Mouse (Mus musculus) ovary, postnatal 36 days (tissue): ENCODE results near the gene Bco1.

Experiments
- DNase-seq: peaks from one replicate; pipeline ENCODE4 v3.0.0; 2022; ENCODE audit warnings: low spot score, mixed read lengths

Bco1 gene

DNA sequence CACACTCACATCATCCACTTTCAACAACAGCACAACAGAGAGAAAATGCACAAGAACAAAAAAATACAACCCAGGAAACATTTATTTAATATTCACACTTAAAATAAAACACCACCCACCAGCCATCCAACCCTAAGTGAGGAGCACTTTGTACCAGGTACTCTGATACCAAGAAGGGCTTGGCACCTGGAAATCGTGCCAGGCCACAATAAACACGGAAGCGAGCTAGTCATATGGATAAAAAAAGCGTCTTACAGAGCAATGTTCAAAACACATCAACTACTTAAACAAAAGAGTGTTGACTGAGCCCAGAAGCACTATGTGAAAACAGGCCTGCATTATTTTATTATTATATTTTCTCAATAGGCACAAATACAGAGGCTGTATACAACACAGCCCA lies 60.5 kb downstream of the Bco1 start:
- no peak for DNase-seq

DNA sequence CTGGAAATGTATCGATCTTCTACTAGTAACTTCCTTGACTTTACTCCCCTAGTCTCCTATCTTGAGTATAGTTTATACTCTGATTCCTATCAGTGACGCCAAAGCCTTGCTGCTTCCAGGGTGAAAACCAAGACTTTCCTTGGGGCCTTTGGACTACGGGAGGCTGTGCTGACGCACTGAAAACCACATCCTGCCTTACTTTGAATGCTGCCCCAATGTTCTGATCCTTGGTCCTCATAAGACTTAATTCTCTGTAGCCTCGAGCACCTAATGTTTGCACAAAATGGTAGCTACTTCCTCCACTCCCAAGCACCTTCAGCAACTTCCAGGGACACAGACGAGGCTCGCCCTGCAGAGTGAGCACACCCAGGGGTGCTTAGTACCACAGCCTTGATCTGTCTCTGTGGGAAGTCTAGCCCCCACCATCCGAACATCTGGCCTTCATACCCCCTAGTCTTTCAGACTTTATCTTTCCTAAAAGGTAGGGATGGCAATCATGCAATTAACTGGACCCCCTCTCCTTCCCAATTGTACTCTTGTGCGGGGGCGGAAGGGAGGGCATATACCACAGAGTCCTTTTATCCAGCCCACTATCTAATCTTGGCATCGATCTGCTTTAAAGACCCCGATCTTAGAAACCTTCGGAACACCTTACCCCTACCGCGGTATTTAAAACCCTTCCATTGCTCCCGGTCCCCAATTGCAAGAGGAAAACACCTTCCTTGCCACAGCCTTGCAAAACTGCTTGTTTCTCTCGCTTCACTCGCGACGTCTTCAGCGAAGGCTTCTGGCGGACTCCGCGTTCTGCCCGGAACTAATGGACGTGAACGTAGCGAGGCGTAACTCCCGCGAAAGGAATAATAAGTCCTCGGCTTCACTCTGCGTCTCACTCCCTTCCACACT lies 61.5 kb downstream of the Bco1 start:
- no peak for DNase-seq

DNA sequence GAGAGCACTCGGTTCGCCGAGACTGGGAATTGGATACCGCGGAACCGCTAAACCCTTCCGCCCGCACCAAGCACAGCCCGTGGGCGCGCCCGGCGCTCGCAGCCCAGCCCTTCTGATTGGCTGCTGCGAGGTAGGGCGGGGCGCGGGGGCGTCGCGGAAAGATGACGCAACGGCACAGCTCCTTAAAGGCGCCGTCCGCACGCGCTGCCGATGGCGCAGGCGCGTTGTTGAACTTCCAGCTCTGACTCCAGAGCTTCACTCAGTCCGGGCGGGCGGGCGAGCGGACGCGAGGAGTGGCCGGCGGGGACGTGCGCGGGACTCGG lies 62.1 kb downstream of the Bco1 start:
- peak; percentile 97 for DNase-seq

DNA sequence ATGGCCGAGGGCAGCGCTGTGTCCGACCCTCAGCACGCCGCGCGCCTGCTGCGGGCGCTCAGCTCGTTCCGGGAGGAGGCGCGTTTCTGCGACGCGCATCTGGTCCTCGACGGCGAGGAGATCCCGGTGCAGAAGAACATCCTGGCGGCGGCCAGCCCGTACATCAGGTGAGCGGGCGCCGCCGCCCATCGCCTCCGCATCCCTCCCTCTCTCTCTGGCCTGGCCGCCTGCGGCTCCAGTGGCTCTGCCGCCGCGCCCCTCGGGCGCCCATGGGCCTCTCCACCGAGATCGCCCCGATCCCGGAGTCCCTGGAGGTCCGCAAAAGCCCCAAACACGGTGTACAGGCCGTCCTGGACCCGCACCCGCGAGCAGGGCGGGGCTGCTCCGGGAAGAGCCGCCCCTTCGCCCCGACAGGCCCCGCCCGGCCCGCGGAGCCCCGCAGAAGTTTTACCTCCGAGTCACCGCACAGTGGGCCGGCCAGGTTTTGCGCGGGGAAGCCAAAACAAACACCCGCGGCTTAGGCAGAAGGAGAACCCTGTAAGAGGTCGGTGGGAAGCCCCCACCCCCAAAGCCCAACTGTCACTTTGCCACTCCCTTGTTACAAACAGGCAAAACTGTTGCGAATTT lies 62.6 kb downstream of the Bco1 start, which contains the start of gene Gan:
Gene Gan, plus strand, starts transcription at position 1 of the 627 bp plus-strand sequence.
- peak; percentile 41 for DNase-seq

DNA sequence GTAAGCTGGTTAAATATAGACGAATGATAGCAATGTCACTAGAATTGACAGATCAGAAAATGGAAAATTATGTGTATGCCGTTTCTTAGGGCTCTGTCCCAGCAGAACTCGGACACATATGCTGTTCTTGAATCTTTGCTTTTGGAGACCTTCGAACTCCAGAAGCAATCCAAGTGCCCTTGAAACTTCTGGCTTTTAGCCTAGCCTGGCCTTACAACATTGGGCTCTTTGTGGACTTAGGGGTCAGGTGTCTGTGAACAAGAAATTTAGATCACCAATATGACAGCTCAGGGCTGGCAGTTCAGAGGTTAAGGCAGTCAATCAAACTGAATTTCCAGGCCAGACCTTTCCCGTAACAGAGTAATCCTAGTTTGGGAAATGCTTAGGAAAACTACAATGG lies 63.4 kb downstream of the Bco1 start:
- DNase-seq: no peak

DNA sequence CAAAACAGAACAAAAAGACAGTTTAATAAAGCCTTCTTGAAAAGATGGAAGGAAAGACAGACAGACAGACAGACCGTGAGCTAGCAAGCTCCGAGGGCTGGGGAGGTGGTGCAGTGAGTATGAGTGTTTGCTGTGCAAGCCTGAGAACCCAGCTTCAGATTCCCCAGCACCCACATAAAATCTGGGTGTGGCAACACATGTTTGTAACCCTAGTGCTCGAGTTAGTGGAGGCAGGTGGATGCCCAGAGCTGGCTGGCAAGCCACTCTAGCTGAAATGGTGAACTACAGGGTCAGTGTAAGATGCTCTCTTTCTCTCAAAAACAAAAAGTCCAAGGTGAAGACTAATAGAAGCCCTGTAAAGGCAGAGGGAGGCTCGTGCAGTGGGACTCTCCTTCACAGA lies 69.3 kb downstream of the Bco1 start:
- DNase-seq: no peak

DNA sequence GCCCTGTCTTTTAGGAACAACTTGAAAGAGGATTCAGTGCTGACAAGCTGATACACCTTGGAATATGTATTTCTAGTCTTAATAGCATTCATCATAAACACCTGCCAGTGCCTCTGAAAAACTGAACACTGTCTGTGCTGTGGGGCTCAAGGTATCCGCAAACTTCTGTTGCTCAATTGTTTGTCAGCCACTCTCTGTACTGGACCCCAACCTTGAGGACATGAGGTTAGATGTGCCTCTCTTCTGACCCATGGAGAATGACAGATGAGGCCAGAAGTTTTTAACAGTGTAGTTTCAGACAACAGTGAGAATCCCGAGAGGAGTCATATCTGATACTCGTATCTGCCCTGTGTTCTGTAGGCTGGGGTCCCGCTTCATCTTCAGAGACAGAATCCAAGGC lies 69.9 kb downstream of the Bco1 start:
- no peak for DNase-seq

DNA sequence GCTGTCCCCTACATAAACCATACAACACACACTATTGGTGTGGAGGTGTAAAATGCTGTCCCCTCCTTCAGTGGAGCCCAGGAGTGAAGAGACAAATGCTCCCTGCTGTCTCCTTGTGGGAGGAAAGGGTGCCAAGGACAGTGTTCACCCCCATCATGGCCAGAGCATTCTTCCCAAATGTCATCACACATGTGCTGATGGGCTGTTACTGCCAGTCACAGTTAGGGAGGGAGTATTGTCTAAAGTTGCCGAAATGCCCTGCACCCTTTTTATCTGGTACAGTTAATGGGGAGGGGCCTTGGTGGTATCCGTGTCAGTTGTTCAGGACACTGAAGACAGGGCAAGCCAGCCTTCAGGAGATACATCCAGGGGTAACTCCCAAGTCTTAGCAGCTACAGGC lies 70.9 kb downstream of the Bco1 start:
- no peak for DNase-seq

DNA sequence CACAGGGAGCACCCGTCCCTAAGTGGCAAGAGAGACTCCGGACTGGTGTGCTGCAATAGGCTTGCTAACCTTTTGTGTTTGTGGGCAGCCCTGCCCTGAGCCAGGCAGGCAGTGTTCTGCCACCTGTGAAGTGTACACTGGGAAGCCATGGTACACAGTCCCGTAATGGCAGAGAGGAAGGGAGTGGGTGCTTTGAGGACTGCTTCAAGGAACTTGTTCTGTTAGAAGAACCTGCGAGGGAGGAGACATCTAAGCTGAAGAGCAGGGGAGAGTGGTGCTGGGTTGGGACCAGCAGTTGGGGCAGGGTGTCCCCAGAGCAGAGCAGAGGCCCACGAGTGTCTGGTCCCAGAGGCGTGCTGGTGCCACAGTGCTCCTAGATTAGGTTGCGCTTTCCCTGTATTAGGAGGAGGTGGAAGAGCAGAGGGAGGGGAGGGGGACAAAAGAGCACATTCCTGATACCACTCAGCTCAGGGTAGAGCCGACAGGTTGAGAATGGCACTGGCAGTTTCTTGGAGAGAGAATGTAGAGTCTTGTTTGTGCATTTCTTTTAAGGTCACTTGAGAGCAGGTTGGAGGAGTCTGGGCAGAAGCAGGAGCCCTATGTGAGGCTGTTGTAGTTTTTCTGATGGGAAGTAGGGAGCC lies 71.7 kb downstream of the Bco1 start:
- DNase-seq: no peak

DNA sequence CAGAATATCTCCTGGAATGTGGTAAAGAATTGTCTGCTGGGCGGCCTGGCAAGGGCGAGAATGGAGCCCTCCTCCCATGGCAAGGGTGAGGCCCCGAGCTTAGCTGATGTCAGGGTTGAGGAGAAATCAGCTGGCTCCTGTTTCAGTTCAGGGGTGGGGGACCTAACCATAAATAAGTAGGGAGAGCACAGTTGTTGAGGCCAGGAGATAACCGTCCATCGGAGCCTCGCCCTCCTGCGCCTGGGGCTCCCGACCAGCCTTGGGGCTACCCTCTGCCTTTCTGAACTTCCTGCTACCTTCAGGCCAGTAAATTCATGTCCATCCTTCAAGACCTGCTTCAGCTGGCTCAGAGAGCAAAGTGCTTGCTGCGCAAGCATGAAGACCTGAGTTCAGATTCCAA lies 72.7 kb downstream of the Bco1 start:
- no peak for DNase-seq

DNA sequence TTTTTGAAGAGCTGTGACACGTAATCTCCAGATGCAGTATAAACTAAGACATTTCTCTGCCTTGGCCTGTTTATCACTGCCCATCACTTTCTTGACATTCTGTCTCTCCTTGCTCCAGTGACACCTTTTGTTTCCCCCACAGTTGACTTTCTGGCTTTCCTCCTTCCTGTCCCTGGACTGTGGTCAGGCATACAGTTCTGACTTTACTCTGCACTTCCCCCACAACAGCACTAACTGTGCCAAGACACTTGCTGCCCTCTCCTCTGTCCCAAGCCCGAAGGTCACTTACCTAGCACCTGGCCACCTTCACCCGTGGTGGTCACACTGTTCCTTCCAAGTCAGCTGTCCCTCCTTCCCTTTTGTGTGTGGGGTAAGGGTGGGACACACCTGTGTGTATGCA lies 76.2 kb downstream of the Bco1 start:
- no peak for DNase-seq

DNA sequence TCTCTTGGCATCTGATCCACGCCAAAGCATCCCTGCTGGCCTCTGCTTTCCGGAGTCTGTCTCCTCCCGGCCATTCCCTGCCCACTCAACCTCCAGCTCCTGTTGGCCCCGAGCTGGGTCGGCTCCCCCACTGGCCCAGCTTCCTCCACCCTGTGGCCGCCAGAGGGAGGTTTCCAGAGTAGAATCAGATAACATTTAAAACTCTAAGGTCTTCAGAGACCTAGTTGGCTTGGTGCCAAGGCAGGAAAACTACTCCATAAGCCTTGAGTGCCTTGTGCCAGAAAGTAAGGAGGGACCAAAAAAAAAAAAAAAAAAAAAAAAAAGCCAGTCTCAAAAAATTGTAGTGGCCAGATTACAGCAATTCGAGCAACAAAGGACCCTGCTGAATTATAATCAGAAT lies 77.2 kb downstream of the Bco1 start:
- peak; percentile 40 for DNase-seq

DNA sequence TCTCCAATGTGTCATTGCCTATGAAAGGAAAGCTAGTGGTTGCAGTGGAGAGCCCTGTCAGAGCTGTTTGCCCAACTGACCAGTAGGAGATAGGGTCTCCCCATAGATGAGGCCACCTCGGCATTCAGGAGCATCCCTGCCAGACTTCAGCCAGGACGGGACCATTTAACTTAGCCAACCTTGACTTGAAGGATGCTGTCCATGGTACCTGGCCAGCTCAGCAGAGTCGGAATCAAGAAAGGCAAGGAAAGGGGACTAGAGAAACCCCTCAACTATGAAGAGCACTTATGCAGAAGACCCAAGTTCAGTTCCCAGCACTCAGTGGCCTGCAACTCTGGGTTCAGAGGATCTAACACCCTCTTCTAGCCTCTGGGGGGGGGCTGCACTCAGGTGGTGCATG lies 78.0 kb downstream of the Bco1 start:
- no peak for DNase-seq

DNA sequence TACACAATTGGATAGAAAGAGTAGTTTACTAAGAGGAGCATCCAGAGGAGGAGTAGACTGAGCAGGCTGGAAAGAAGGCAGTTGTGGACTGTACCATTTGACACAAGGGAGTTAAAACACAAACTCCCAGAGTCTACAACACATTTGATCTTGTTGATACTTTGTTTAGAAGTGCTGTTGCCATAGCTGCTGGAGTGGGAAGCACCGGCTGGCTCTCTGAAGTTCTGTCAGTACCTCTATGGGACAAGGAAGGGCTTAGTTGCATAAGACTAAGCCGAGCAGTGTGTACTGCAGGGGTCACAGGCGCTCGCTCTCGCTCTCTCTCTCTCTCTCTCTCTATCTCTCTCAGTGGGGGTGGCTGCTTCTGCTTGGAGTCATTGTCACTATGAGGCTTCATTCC lies 78.9 kb downstream of the Bco1 start:
- no peak for DNase-seq

DNA sequence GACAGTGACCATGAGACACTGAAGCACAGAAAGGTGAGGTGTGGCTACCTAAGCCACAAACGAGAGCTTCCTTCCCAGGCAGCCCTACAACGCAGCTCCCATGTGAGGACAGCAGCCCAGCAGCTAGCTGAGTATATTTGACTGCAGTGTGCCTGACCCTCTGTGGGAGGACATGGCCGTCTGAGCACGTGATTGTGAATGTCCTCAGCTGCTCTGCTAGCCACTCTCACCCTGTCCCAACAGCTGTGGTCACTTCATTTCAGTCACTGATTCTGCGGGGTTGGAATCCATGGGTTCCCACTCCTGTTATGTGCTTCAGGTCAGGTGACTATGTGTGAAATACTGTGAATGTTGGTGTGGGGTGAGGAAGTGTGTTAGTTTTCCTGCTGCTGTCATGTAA lies 80.7 kb downstream of the Bco1 start:
- no peak for DNase-seq

DNA sequence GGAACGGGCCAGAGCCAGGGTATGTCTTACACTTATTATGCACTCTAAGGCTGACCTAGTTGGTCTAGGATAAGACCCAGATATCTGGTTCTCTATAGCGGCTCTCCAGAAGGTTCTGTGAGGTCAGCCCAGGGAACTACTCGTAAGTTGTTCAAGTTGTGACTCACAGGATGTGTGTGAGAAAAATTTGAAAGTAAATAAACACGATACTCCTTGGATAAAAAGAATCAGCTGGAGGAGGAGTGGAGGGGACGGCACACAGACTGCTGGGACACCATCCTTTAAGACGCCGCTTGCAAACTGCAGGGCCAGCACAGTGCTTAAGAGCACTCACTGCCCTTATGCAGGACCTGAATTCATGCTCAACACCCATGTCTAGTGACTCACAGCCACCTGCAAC lies 81.6 kb downstream of the Bco1 start:
- no peak for DNase-seq

DNA sequence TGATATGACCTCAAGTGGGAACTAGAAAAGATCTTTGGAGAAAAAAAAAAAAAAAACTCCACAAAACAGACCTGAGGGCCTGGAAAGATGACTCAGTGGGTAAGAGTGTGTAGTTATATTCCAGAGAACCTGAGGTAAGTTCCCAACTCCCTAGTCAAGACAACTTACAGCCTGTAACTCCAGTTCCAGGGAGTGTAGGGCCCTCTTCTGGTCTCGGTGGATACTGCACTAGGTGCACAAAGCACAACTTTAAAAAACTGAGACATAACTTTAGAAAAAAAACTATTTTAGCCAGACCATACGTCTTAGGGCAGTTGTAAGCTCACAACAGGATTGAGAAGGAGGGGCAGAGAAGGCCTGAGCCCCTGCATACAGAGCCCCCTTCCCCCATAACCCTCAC lies 82.4 kb downstream of the Bco1 start:
- DNase-seq: no peak

DNA sequence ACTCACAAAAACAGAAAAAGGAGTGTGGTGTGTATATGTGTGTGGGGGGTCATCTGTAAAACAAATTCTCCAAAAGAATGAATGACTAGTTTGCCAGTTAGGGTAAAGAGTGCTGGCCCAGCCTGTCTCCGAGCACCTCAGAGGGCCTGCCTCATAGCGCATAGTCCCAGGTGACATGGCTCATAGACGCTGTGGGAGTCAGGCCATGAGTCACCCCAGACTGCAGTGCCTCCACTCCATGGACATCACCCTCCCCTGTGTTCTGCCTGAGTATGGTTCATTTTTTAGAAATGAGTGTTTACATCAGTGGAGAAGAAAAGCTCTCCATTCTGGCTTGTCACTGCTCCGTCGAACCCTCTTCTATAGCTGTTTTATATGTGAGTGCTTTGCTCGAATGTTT lies 83.0 kb downstream of the Bco1 start:
- no peak for DNase-seq

DNA sequence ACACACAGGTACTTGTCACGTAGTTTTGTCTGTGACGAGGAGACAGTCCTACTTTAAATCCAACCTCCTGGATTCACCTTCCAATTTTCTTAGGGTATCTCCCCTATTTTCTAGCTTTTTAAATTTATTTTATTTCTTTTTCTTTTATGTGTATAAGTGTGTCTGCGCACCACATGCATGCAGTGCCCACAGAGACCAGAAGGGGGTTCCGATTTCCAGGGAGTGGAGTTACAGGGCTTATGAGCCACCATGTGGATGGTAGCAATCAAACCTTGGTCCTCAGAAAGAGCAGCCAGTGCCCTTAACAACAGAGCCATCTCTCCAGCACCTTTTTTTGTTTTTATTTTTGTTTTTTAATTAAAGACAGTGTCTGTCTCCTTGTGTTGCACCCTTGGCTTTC lies 87.1 kb downstream of the Bco1 start:
- DNase-seq: no peak
